Mouse (Mus musculus) skeletal muscle tissue, adult 2 months (tissue): ENCODE results near the gene Clec2e.
"Not testable (repeated sequence)": the region's sequence is repeated elsewhere in the genome, so short reads cannot be mapped to it uniquely, and the experiment has no call there.

ENCODE experiments used
- DNase-seq: peaks from one replicate; pipeline ENCODE4 v3.0.0-alpha.2; 2012; ENCODE audit warnings: low read depth, low spot score

Gene Clec2e

GRCm38 (mm10) chr6:129100794-129101193 is at the start of gene Clec2e:
Gene Clec2e (minus strand): TSS chr6:129100913.
- not testable (repeated sequence) for DNase-seq

- DNase-seq, result peak; percentile 66
Measured at GRCm38 (mm10) chr6:129146812-129147211, 46.1 kb upstream of the Clec2e start.

GRCm38 (mm10) chr6:129132604-129133341 is 32.1 kb upstream of the Clec2e start:
- DNase-seq, result peak; percentile 63

GRCm38 (mm10) chr6:129126861-129127260 is 26.1 kb upstream of the Clec2e start:
- peak; percentile 55 for DNase-seq

- DNase-seq, result peak; percentile 74
Measured at GRCm38 (mm10) chr6:129124531-129124930, 23.8 kb upstream of the Clec2e start.

GRCm38 (mm10) chr6:129116223-129116622 is 15.5 kb upstream of the Clec2e start:
- no peak for DNase-seq

GRCm38 (mm10) chr6:129114237-129114636 is 13.5 kb upstream of the Clec2e start:
- not testable (repeated sequence) for DNase-seq

GRCm38 (mm10) chr6:129113769-129114168 is 13.1 kb upstream of the Clec2e start:
- peak; percentile 50 for DNase-seq

GRCm38 (mm10) chr6:129113030-129113673 is 12.4 kb upstream of the Clec2e start:
- DNase-seq, result no peak

GRCm38 (mm10) chr6:129112526-129112925 is 11.8 kb upstream of the Clec2e start:
- DNase-seq, result no peak

- peak; percentile 64 for DNase-seq
Measured at GRCm38 (mm10) chr6:129107916-129108315, 7.2 kb upstream of the Clec2e start.

- DNase-seq, result no peak
Measured at GRCm38 (mm10) chr6:129102858-129103555, 2.3 kb upstream of the Clec2e start.

- DNase-seq, result no peak
Measured at GRCm38 (mm10) chr6:129101604-129102003, 891 bp upstream of the Clec2e start.

GRCm38 (mm10) chr6:129097929-129098328 is 2.8 kb downstream of the Clec2e start:
- peak; percentile 50 for DNase-seq

- peak; percentile 58 for DNase-seq
Measured at GRCm38 (mm10) chr6:129095166-129095565, 5.5 kb downstream of the Clec2e start.

GRCm38 (mm10) chr6:129088596-129088995 is 12.1 kb downstream of the Clec2e start:
- not testable (repeated sequence) for DNase-seq

- DNase-seq, result no peak
Measured at GRCm38 (mm10) chr6:129088161-129088560, 12.6 kb downstream of the Clec2e start.

- not testable (repeated sequence) for DNase-seq
Measured at GRCm38 (mm10) chr6:129086031-129086430, 14.7 kb downstream of the Clec2e start.

GRCm38 (mm10) chr6:129085098-129085497 is 15.6 kb downstream of the Clec2e start:
- no peak for DNase-seq

GRCm38 (mm10) chr6:129066986-129067385 is 33.7 kb downstream of the Clec2e start:
- peak; percentile 8 for DNase-seq

GRCm38 (mm10) chr6:129066530-129066929 is 34.2 kb downstream of the Clec2e start:
- DNase-seq, result no peak

- DNase-seq, result no peak
Measured at GRCm38 (mm10) chr6:129065857-129066256, 34.9 kb downstream of the Clec2e start.
